Comparison of ENCODE assay signal across 20 mouse cellular contexts in the genomic region with DNA sequence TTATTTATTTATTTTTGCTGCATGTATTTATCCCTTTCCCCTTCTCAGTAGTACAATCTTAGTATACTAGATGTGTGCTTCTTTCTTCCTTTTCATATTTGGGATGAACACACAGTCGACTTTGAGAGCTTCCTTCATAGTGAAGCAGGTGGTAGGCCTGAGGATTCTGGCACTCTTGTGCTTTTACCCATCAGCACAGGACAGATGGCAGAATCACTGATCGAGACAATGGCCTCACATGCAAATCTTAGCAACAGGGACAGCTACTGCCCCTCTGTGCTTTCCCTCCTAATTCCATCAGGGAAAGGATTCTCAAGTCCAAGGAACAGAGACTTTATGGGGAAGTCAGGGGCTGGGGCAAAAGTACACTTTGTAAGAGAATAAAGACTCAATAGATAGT. TPM values are rescaled to one million over a fixed set of nuclear protein-coding genes. Genes with fewer than 3 reads are reported as not detected.
DNase-seq lines count a peak whose midpoint lies in the region; ATAC-seq and TF ChIP-seq lines count a peak whose summit lies in the region.
"Had no signal": no experiment of that assay in that cellular context is flagged by ENCODE, and none has a peak within 500 bp of the region (broad histone marks: within the 10 kb centered on the region; RNA-seq: fewer than 3 reads in every experiment).

No protein-coding gene starts in this region.

- ATAC-seq in forebrain, embryonic 13.5 days = peak; percentile 72
- no peak for ATAC-seq in forebrain, embryonic 11.5 days (replicated peaks; ENCODE audit: low FRiP score)
- ATAC-seq in forebrain, embryonic 15.5 days (replicated peaks) = peak; percentile 66
- ATAC-seq: Patski had no signal

- H3K4me3 ChIP-seq in forebrain, embryonic 13.5 days = no peak overlapping the region
- no peak overlapping the region for H3K4me3 ChIP-seq in forebrain, embryonic 11.5 days (ENCODE audit: low read depth, low read length)
- H3K4me3 ChIP-seq in cerebellum, adult 2 months (replicated peaks; ENCODE audit: insufficient read depth, low read depth, low read length) = no peak overlapping the region
- H3K4me3 ChIP-seq in forebrain, embryonic 15.5 days = no peak overlapping the region
- H3K4me3 ChIP-seq: heart, embryonic 15.5 days; limb, embryonic 13.5 days; liver, embryonic 15.5 days had no signal

- H3K9me3 ChIP-seq in forebrain, embryonic 13.5 days (replicated peaks) = no peaks in the 10 kb centered on the region
- H3K9me3 ChIP-seq in forebrain, embryonic 11.5 days (ENCODE audit: control insufficient read depth, low read length) = no peaks in the 10 kb centered on the region
- H3K9me3 ChIP-seq in forebrain, embryonic 15.5 days = no peaks in the 10 kb centered on the region
- H3K9me3 ChIP-seq: heart, embryonic 15.5 days; limb, embryonic 13.5 days; liver, embryonic 15.5 days had no signal

- H3K9ac ChIP-seq in forebrain, embryonic 13.5 days = no peak overlapping the region
- H3K9ac ChIP-seq in forebrain, embryonic 11.5 days (ENCODE audit: low read length) = no peak overlapping the region
- H3K9ac ChIP-seq in forebrain, embryonic 15.5 days (replicated peaks) = no peak overlapping the region
- H3K9ac ChIP-seq: heart, embryonic 15.5 days; limb, embryonic 13.5 days; liver, embryonic 15.5 days had no signal

- no peak overlapping the region for H3K4me2 ChIP-seq in forebrain, embryonic 13.5 days
- no peak overlapping the region for H3K4me2 ChIP-seq in forebrain, embryonic 11.5 days (ENCODE audit: low read depth, low read length, severe bottlenecking)
- no peak overlapping the region for H3K4me2 ChIP-seq in forebrain, embryonic 15.5 days (replicated peaks)
- H3K4me2 ChIP-seq: heart, embryonic 15.5 days; limb, embryonic 13.5 days; liver, embryonic 15.5 days had no signal

- no peaks in the 10 kb centered on the region for H3K36me3 ChIP-seq in forebrain, embryonic 13.5 days (ENCODE audit: poor library complexity, severe bottlenecking)
- no peaks in the 10 kb centered on the region for H3K36me3 ChIP-seq in forebrain, embryonic 11.5 days (ENCODE audit: control insufficient read depth, insufficient read depth, low read length)
- no peaks in the 10 kb centered on the region for H3K36me3 ChIP-seq in forebrain, embryonic 15.5 days
- H3K36me3 ChIP-seq: heart, embryonic 15.5 days; limb, embryonic 13.5 days; liver, embryonic 15.5 days had no signal

- TF ChIP-seq POLR2A in cerebellum, adult 2 months (IDR thresholded peaks at IDR 0.05; ENCODE audit: borderline replicate concordance, insufficient read depth, low read length) = no peak

- H3K27ac ChIP-seq in forebrain, embryonic 13.5 days = no peak overlapping the region
- no peak overlapping the region for H3K27ac ChIP-seq in forebrain, embryonic 11.5 days (ENCODE audit: low read depth, low read length)
- no peak overlapping the region for H3K27ac ChIP-seq in cerebellum, adult 2 months (ENCODE audit: insufficient read depth, low read length)
- no peak overlapping the region for H3K27ac ChIP-seq in forebrain, embryonic 15.5 days (replicated peaks)
- H3K27ac ChIP-seq: heart, embryonic 15.5 days; limb, embryonic 13.5 days; liver, embryonic 15.5 days had no signal

- H3K4me1 ChIP-seq in forebrain, embryonic 13.5 days = 0 out of 2 replicates have a peak, but pooled peaks cover 2% of the 10 kb centered on the region
- no peaks in the 10 kb centered on the region for H3K4me1 ChIP-seq in forebrain, embryonic 11.5 days (replicated peaks; ENCODE audit: control insufficient read depth, insufficient read depth, low read length)
- no peaks in the 10 kb centered on the region for H3K4me1 ChIP-seq in cerebellum, adult 2 months (ENCODE audit: control insufficient read depth, insufficient read depth, low read length)
- H3K4me1 ChIP-seq in forebrain, embryonic 15.5 days = peaks cover 3% of the 10 kb centered on the region; the same call in 1 of the 2 replicates
- H3K4me1 ChIP-seq: heart, embryonic 15.5 days; limb, embryonic 13.5 days; liver, embryonic 15.5 days had no signal

- H3K27me3 ChIP-seq in forebrain, embryonic 13.5 days = no peaks in the 10 kb centered on the region
- no peaks in the 10 kb centered on the region for H3K27me3 ChIP-seq in forebrain, embryonic 11.5 days (ENCODE audit: control insufficient read depth, insufficient read depth, low read length)
- no peaks in the 10 kb centered on the region for H3K27me3 ChIP-seq in cerebellum, adult 2 months (ENCODE audit: control insufficient read depth, insufficient read depth, low read length)
- no peaks in the 10 kb centered on the region for H3K27me3 ChIP-seq in forebrain, embryonic 15.5 days
- H3K27me3 ChIP-seq: heart, embryonic 15.5 days; limb, embryonic 13.5 days; liver, embryonic 15.5 days; Patski had no signal

- TF ChIP-seq CTCF in cerebellum, adult 2 months (IDR thresholded peaks at IDR 0.05; ENCODE audit: borderline replicate concordance, insufficient read depth, low read depth, low read length) = no peak

- WGBS in forebrain, embryonic 13.5 days = 68% methylated on average over 2 of the region's 2 CpGs
- 78% methylated on average over 2 of the region's 2 CpGs for WGBS in forebrain, embryonic 11.5 days
- WGBS in cerebellum, adult 2 months = 9% methylated on average over 2 of the region's 2 CpGs
- 39% methylated on average over 2 of the region's 2 CpGs for WGBS in forebrain, embryonic 15.5 days

- no peak for DNase-seq in forebrain, embryonic 11.5 days (ENCODE audit: low spot score)
- DNase-seq in brain, adult 2 months (ENCODE audit: low read depth, low spot score) = peak; percentile 97
- peak; percentile 68 to 88 for DNase-seq in cerebellum, adult 2 months
- no peak for DNase-seq in testis, postnatal 10 days (ENCODE audit: low spot score)
- DNase-seq in layer of hippocampus, adult 9-10 months (ENCODE audit: low spot score) = no peak
- DNase-seq in adrenal gland, postnatal 14 days = no peak
- DNase-seq: kidney, adult 8-10 months; kidney, postnatal 4 days; lung, postnatal 14 days; right cerebral cortex, postnatal 14 days had no signal

RNA-seq across cellular contexts. Expression of a gene that starts 33.7 kb away (rescaled TPM):
- polyA plus RNA-seq in forebrain, embryonic 13.5 days (2015; fragmentation: Nextera tagmentation; extraction: Ambion mirVana) = 10.8 and 11.8 TPM in 2 replicates
- polyA plus RNA-seq in forebrain, embryonic 11.5 days (2014; fragmentation: Nextera tagmentation; extraction: Ambion mirVana) = 9.6 and 9.8 TPM in 2 replicates
- polyA plus RNA-seq in cerebellum, adult 2 months (2012; rRNA removed) = 20.7 and 24.7 TPM in 2 replicates
- 11.5 and 11.8 TPM in 2 replicates for polyA plus RNA-seq in forebrain, embryonic 15.5 days (2015; fragmentation: Nextera tagmentation; extraction: Ambion mirVana)
- total RNA-seq in adrenal gland, postnatal 14 days (2021) = not detected in 2 replicates
- total RNA-seq: common myeloid progenitor, adult 5-6 weeks; granulocyte monocyte progenitor cell, adult 5-6 weeks had no signal
- polyA plus RNA-seq: heart, embryonic 15.5 days; liver, embryonic 15.5 days; Patski; testis, adult 2 months; urinary bladder, adult 2 months had no signal

Comparison
In these comparisons a context has a peak if more than half of its experiments do, and no peak if none do; other contexts are left out.
1. DNase-seq: peak in brain, adult 2 months (single experiment) and cerebellum, adult 2 months (2 of 2); none in forebrain, embryonic 11.5 days (single experiment), testis, postnatal 10 days (single experiment), layer of hippocampus, adult 9-10 months (single experiment) and adrenal gland, postnatal 14 days (single experiment).